Mouse (Mus musculus) neural tube, embryonic 15.5 days (tissue): ENCODE measurements around the gene Inpp5k. TPM values are rescaled to one million over a fixed set of nuclear protein-coding genes. Genes with fewer than 3 reads are reported as not detected.

Experiments used
- ATAC-seq: fragments of 200-750 bp; cut with Nextera tagmentation; 2 replicates; pipeline ENCODE4 v1.8.0; 2017; ENCODE audit warnings: mild to moderate bottlenecking, moderate TSS enrichment, moderate library complexity; ENCODE audit not compliant: low FRiP score
- H3K27ac ChIP-seq: fragments of 300-500 bp; sonication (generic); replicated peaks from 2 replicates; pipeline ENCODE4 v1.5.1; 2015; ENCODE audit warnings: mild to moderate bottlenecking, inconsistent platforms
- H3K27me3 ChIP-seq: fragments of 300-500 bp; sonication (generic); replicated peaks from 2 replicates; pipeline ENCODE4 v1.6.1; 2015; ENCODE audit warnings: inconsistent platforms
- H3K36me3 ChIP-seq: fragments of 300-500 bp; sonication (generic); 2 replicates; pipeline ENCODE4 v1.6.1; 2015; ENCODE audit warnings: inconsistent platforms
- H3K4me1 ChIP-seq: fragments of 300-500 bp; sonication (generic); 2 replicates; pipeline ENCODE4 v1.6.1; 2015; ENCODE audit warnings: inconsistent platforms
- H3K4me2 ChIP-seq: fragments of 300-500 bp; sonication (generic); 2 replicates; pipeline ENCODE4 v1.6.1; 2015; ENCODE audit warnings: inconsistent platforms, mild to moderate bottlenecking, moderate library complexity
- H3K4me3 ChIP-seq: fragments of 300-500 bp; sonication (generic); replicated peaks from 2 replicates; pipeline ENCODE4 v1.5.1; 2015; ENCODE audit warnings: mild to moderate bottlenecking, inconsistent platforms
- H3K9ac ChIP-seq: fragments of 300-500 bp; sonication (generic); replicated peaks from 2 replicates; pipeline ENCODE4 v1.6.1; 2015; ENCODE audit warnings: mild to moderate bottlenecking, inconsistent platforms
- H3K9me3 ChIP-seq: fragments of 300-500 bp; sonication (generic); replicated peaks from 2 replicates; pipeline ENCODE4 v1.6.1; 2016; ENCODE audit warnings: inconsistent platforms
- WGBS: fragments of 180-500 bp; shearing (Covaris S2); methylation state at CpG from one replicate; pipeline ENCODE4 v1.1.7; 2015; ENCODE audit warnings: mixed read lengths; 5-methylcytosine and 5-hydroxymethylcytosine counted together
- polyA plus RNA-seq: library from polyadenylated mRNA; unstranded; fragments of >200 nt; fragmentation: Nextera tagmentation; extraction: Ambion mirVana; gene quantifications from 2 replicates; pipeline ENCODE4 v1.2.1, GENCODE M21; 2015

The Inpp5k gene
- polyA plus RNA-seq, 1 experiment from 2014 or later: 39.0 TPM

DNA sequence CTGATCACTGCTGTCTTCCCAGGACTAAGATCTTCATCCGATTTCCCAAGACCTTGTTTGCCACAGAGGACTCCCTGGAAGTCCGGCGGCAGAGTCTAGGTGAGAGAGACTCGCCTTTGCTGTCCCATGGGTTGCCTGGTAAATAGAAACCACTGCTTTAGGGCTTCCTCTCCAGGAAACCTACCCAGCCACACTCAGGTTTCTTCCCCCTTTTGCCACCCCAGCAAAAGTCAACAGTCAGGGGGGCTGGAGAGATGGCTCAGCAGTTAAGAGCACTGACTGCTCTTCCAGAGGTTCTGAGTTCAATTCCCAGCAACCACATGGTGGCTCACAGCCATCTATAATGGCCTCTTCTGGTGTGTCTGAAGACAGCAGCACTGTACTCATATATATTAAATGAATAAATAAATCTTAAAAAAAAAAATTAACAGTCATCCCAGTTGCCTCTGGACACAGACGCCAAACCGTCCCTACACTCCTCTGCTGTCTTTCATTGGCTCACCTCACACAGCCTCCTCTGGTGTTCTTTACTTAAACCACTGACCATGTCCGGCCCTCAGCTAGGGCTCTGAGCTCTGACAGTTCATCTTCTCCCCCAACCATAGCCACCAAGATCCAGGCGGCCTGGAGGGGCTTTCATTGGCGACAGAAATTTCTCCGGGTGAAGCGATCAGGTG is 38.5 kb downstream of the Inpp5k start:
- no peak overlapping the region for H3K27ac ChIP-seq
- ATAC-seq: no peak
- WGBS: 90% methylated on average over 11 of the region's 11 CpGs
- no peaks in the 10 kb centered on the region for H3K27me3 ChIP-seq
- no peak overlapping the region for H3K9ac ChIP-seq
- no peak overlapping the region for H3K4me3 ChIP-seq
- H3K4me1 ChIP-seq: no peaks in the 10 kb centered on the region
- no peaks in the 10 kb centered on the region for H3K9me3 ChIP-seq
- H3K4me2 ChIP-seq: no peak overlapping the region
- peaks cover 46% of the 10 kb centered on the region for H3K36me3 ChIP-seq

DNA sequence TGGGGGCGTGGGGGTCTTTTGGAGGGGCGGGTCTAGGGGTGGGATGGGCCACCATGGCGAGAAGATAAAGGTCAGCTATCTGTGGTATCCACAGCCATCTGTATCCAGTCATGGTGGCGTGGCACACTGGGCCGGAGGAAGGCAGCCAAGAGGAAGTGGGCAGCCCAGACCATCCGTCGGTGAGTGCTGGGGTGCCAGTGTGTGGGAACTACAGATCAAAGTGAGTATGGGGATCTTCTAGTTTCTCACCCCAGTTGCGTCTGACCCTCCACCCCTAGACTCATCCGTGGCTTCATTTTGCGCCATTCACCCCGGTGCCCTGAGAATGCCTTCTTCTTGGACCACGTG is 39.0 kb downstream of the Inpp5k start:
- no peak overlapping the region for H3K4me2 ChIP-seq
- H3K27ac ChIP-seq: no peak overlapping the region
- ATAC-seq: no peak
- WGBS: 90% methylated on average over 12 of the region's 12 CpGs
- H3K4me3 ChIP-seq: no peak overlapping the region
- no peak overlapping the region for H3K9ac ChIP-seq
- H3K36me3 ChIP-seq: peaks cover 46% of the 10 kb centered on the region
- H3K4me1 ChIP-seq: no peaks in the 10 kb centered on the region
- no peaks in the 10 kb centered on the region for H3K27me3 ChIP-seq
- H3K9me3 ChIP-seq: no peaks in the 10 kb centered on the region

DNA sequence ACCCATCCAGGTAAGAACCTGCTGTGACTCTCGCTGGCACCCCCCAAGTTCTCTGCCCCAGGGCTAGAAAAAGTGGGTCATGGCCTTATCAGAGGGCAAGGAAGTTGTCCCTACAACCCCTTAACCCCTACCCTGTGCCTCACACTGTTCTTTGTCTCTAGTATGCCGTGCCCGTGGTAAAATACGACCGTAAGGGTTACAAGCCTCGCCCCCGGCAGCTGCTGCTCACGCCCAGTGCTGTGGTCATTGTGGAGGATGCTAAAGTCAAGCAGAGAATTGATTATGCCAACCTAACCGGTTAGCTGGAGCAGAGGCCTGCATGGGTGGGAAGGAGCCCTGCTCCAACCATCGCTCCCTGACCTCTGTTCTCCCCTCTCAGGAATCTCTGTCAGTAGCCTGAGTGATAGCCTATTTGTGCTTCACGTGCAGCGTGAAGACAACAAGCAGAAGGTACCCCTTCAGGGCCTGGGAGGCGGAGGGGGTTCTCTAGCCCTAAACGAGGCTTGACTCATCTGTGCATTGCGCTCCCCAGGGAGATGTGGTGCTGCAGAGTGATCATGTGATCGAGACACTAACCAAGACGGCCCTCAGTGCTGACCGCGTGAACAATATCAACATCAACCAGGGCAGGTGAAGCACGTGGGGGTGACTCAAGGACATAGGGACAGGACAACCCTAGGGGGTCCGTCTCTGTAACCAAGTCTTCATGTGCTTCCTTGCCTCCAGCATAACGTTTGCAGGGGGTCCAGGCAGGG is 40.8 kb downstream of the Inpp5k start:
- H3K4me2 ChIP-seq: no peak overlapping the region
- H3K4me1 ChIP-seq: no peaks in the 10 kb centered on the region
- H3K27ac ChIP-seq: no peak overlapping the region
- 52% methylated on average over 22 of the region's 22 CpGs for WGBS
- no peak overlapping the region for H3K4me3 ChIP-seq
- H3K9ac ChIP-seq: no peak overlapping the region
- no peak for ATAC-seq
- no peaks in the 10 kb centered on the region for H3K9me3 ChIP-seq
- no peaks in the 10 kb centered on the region for H3K27me3 ChIP-seq
- H3K36me3 ChIP-seq: peaks cover 33% of the 10 kb centered on the region

DNA sequence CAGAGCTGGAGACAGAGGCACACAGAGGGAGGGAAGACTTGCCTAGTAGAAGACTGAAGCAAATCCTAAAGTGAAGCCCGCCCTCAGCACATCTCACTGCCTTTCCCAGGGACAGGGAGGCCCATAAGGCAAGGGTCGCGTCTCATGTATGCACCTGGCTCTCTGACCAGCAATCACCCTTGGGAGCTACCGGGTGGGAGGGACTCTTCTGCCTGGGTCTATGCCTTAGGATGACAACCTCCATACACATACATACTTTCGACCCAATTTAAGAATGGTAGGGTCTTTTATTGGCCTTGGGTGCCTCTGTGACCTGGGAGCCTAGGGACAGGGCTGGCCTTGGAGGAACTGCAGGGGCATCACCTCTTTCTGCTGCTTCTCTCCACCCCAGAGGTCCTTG is 42.6 kb downstream of the Inpp5k start:
- no peaks in the 10 kb centered on the region for H3K27me3 ChIP-seq
- 93% methylated on average over 5 of the region's 5 CpGs for WGBS
- H3K4me1 ChIP-seq: peaks cover 2% of the 10 kb centered on the region

DNA sequence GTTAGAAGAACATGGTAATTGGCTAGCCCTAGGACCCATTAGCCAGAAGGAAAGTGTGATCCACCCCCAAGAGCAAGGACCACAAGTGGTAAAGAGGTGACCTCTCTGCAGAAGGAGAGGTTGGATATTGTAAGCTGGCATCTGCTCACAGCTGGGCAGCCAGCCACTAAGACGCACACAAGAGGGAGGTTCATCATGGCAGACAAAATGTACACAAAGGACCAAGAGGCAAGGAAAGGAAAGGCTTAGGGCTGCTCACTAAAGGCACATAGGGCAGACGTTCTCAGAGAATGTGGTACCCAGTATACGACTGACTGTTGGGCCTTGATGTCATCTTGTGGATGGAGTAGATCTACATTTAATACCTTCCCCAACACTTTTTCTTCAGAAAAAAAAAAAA is 44.1 kb downstream of the Inpp5k start:
- peaks cover 21% of the 10 kb centered on the region for H3K36me3 ChIP-seq
- no peak for ATAC-seq
- H3K4me3 ChIP-seq: no peak overlapping the region
- H3K27ac ChIP-seq: no peak overlapping the region
- no peak overlapping the region for H3K9ac ChIP-seq
- 83% methylated on average over 3 of the region's 3 CpGs for WGBS
- H3K4me1 ChIP-seq: peaks cover 5% of the 10 kb centered on the region
- no peaks in the 10 kb centered on the region for H3K27me3 ChIP-seq
- no peak overlapping the region for H3K4me2 ChIP-seq
- no peaks in the 10 kb centered on the region for H3K9me3 ChIP-seq

More for the DNA sequence above, 42.6 kb downstream of the Inpp5k start:
- ATAC-seq: no peak
- H3K4me3 ChIP-seq: no peak overlapping the region
- no peak overlapping the region for H3K9ac ChIP-seq
- H3K36me3 ChIP-seq: peaks cover 30% of the 10 kb centered on the region
- no peaks in the 10 kb centered on the region for H3K9me3 ChIP-seq
- no peak overlapping the region for H3K27ac ChIP-seq
- no peak overlapping the region for H3K4me2 ChIP-seq

DNA sequence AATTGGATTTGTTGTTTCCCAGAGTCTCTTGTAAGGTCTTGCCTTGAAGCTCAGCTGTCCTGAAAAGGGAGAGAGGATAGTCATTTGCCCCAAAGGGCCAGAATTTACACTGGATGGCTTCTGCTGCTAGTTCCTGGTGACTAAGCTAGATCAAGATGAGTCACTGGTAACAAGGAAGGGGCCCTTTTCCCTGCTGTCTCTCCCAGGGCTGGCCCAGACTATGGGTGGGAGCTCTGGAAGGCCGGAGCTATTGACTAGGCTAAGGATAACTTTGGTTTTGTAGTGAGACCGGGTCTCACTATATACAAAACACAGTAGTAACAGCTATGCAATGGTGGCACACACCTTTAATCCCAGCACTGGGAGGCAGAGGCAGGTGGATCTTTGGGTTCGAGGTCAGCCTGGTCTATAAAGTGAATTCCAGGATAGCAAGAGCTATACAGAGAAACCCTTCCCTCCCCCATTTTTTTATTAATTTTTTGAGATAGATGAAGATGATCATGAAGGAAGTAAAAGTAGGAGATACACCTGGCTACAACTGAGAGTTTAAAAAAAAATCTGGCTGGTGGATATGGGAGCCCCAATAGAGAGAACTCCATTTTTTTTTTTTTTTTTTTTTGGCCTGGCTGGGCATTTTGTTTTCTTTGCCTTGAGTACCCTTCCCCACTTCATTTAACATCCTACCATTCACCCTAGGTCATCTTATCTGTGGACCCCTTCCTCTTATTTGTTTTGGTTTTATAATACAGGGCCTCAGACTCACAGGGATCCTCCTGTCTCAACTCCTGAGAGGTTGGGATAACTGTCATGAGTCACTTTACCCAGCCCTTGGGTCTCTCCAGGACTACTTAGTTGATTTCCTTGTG is 47.3 kb downstream of the Inpp5k start:
- Histone ChIP-seq H3K27ac (peak overlapping the region; percentile 95), H3K9ac (0 out of 2 replicates have a peak overlapping the region, but pooled peaks have one; percentile 90), H3K27me3 (no peaks in the 10 kb centered on the region), H3K36me3 (peaks cover 9% of the 10 kb centered on the region), H3K9me3 (no peaks in the 10 kb centered on the region), H3K4me1 (peaks cover 29% of the 10 kb centered on the region), H3K4me2 (peak overlapping the region; percentile 78), H3K4me3 (peak overlapping the region; percentile 99)
- ATAC-seq: no peak
- WGBS: 92% methylated on average over 3 of the region's 3 CpGs

DNA sequence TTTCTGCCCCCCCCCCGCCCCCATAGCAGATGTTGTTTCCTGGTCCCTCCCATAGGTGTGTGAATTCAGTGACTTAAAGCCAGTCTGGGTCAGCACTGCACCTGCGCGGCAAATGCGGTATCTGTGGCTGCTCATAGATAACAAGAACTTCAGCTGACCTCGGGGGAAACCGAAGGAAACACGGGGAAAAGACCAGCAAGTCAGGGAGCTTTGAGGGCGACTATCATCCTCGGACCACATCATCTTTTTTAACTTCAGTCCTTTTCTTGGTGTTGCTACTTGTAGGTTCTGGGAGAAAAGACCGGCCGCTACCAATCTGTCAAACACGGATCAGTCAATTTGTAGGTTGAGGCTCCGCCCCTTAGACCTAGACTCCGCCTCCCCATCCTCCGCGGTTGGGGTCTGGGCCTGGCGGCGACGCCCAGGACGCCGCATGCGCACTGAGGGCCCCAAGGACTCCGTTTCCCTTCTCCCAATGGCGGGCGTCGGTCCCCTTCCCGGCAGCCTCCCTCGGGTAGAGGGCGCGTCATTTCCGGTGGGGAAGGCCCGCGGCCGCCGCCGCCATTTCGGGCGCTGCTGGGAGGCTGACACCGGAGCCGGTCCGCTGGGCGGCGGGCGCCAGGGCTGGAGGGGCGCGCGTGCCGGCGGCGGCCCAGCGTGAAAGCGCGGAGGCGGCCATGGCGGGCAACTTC is 48.1 kb downstream of the Inpp5k start, which contains the start of gene Crk:
Gene Crk, plus strand, starts transcription at position 513 of the 692 bp plus-strand sequence.
- Histone ChIP-seq H3K9me3 (no peaks in the 10 kb centered on the region), H3K4me1 (peaks cover 29% of the 10 kb centered on the region), H3K27ac (peak within 1 kb of the TSS; percentile 95), H3K4me2 (peak within 1 kb of the TSS; percentile 78), H3K36me3 (peaks cover 4% of the 10 kb centered on the region; the same call in 1 of the 2 replicates), H3K9ac (peak within 1 kb of the TSS; percentile 90), H3K27me3 (no peaks in the 10 kb centered on the region), H3K4me3 (peak within 1 kb of the TSS; percentile 99)
- WGBS: under 1% methylated on average over 55 of the region's 55 CpGs
- ATAC-seq: peak; percentile 97

DNA sequence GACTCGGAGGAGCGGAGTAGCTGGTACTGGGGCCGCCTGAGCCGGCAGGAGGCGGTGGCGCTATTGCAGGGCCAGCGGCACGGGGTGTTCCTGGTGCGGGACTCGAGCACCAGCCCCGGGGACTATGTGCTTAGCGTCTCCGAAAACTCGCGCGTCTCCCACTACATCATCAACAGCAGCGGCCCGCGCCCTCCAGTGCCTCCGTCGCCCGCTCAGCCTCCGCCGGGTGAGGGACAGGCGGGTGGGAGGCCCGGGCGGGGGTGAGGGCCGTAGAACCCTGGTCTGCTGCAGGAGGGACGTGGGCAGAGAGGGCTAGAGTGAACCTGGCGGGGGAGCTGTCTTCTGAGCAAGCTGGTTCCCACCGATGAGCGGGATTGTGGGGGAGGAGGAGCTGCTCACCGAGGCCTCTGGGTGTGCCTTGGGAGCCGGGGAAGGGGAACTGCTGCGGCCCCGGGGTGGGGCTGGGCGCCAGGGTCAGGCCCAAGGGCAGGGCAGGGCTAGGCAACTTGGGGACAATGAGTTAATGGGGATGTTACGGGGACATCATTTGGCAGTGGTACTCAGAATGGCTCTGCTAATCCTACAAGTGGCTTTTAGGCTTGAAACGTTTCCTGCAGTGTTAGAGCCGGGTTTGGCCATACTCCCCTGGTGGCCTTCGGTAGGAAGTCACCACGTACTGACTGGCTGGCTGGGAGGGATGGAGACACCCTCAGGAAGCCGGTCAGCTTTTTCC is 48.8 kb downstream of the Inpp5k start:
- H3K27me3 ChIP-seq: no peaks in the 10 kb centered on the region
- peak overlapping the region; percentile 78 for H3K4me2 ChIP-seq
- H3K9ac ChIP-seq: peak overlapping the region; percentile 90
- no peaks in the 10 kb centered on the region for H3K9me3 ChIP-seq
- H3K4me3 ChIP-seq: peak overlapping the region; percentile 99
- WGBS: under 1% methylated on average over 43 of the region's 43 CpGs
- H3K4me1 ChIP-seq: peaks cover 30% of the 10 kb centered on the region
- peaks cover 4% of the 10 kb centered on the region; the same call in 1 of the 2 replicates for H3K36me3 ChIP-seq
- peak; percentile 79 for ATAC-seq
- peak overlapping the region; percentile 95 for H3K27ac ChIP-seq

DNA sequence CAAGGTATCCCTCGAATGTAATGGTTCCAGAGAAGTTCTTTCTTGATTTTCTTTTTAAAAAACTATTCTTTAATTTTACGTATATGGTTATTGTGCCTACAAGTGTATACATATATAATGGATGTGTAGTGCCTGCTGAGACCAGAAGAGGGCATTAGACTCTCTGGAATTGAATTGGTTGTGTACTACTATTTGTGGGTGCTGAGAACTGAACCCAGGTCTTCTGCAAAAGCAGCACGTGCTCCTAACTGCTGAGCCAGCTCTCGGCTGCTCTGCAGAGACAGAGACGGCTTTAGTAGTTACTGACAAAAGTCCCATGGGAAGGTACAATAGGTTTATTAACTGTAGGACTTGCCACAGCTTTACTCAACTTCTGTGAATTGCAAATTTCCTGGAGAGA is 53.7 kb downstream of the Inpp5k start:
- H3K36me3 ChIP-seq: peaks cover 4% of the 10 kb centered on the region; the same call in 1 of the 2 replicates
- H3K9me3 ChIP-seq: no peaks in the 10 kb centered on the region
- ATAC-seq: no peak
- no peak overlapping the region for H3K27ac ChIP-seq
- peaks cover 39% of the 10 kb centered on the region for H3K4me1 ChIP-seq
- WGBS: 85% methylated on average over 5 of the region's 5 CpGs
- no peak overlapping the region for H3K4me2 ChIP-seq
- no peak overlapping the region for H3K4me3 ChIP-seq
- H3K27me3 ChIP-seq: no peaks in the 10 kb centered on the region
- no peak overlapping the region for H3K9ac ChIP-seq

DNA sequence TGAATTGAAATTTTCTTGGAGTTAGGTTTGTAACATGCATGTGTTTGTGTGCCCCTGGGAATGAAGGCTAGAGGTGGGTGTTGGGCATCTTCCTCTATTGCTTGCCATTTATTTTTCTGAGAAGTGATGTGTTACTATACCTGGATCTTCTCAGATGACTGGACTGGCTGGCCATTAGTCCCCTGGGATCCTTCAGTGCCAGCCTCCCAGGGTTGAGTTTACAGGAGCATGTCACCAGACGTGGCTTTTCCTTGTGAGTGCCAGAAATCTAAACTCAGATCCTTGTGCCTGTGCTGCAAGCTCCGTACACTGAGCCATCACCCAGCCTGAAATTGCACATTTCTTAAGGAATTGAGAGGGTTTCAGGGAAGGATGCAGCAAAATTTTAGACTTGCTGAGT is 54.2 kb downstream of the Inpp5k start:
- Histone ChIP-seq H3K4me3 (no peak overlapping the region), H3K36me3 (peaks cover 4% of the 10 kb centered on the region; the same call in 1 of the 2 replicates), H3K27ac (no peak overlapping the region), H3K9ac (0 out of 2 replicates have a peak overlapping the region, but pooled peaks have one; percentile 10), H3K4me1 (peaks cover 37% of the 10 kb centered on the region), H3K4me2 (no peak overlapping the region), H3K9me3 (no peaks in the 10 kb centered on the region), H3K27me3 (no peaks in the 10 kb centered on the region)
- WGBS: 78% methylated on average over 2 of the region's 2 CpGs
- no peak for ATAC-seq
